32 mouse cellular contexts compared by ENCODE assay signal in the genomic region with DNA sequence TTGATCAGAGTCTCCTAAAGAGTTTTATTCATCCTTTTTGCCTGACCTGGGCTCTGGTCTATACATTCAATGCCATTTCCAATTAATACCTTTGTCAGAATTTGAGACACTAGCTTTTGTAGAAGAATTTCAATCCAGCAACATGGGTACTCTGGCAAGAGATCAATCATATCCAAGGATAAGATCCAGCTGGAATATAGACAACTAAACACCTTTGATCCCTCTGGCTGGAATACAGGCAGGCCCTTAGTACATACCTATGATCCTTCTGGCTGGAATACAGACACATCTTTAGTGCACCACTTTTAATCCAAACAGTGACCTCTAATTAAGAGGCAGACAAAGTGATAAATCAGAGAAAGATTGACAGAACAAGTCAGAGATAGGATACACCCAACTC.
"Had no signal": no experiment of that assay in that cellular context is flagged by ENCODE, and none has a peak within 500 bp of the region (broad histone marks: within the 10 kb centered on the region; RNA-seq: fewer than 3 reads in every experiment).

No protein-coding gene starts in this region.

- H3K27me3 ChIP-seq: limb, embryonic 12.5 days; limb, embryonic 13.5 days; limb, embryonic 15.5 days; liver, embryonic 12.5 days; liver, embryonic 13.5 days; liver, embryonic 15.5 days; lung, embryonic 15.5 days; megakaryocyte, embryonic 14.5 days; midbrain, embryonic 12.5 days; midbrain, embryonic 13.5 days; midbrain, embryonic 15.5 days; neural tube, embryonic 12.5 days; neural tube, embryonic 13.5 days had no signal

- DNase-seq: left cerebral cortex, postnatal 4 days; liver; liver, embryonic 13.5 days; liver, postnatal 0 days; lung, adult 18-20 months; lung, adult 2 months; lung, embryonic 14.5 days; lung, postnatal 10 days; lung, postnatal 14 days; lung, postnatal 36 days; lung, postnatal 4 days; midbrain, embryonic 14.5 days had no signal

- H3K4me1 ChIP-seq: limb, embryonic 15.5 days; lung, embryonic 15.5 days; midbrain, embryonic 12.5 days; midbrain, embryonic 13.5 days; neural tube, embryonic 12.5 days; neural tube, embryonic 13.5 days had no signal

- H3K4me3 ChIP-seq: left cerebral cortex, adult 2 months; limb, embryonic 12.5 days; limb, embryonic 13.5 days; limb, embryonic 15.5 days; liver, embryonic 12.5 days; liver, embryonic 13.5 days; liver, embryonic 15.5 days; lung, embryonic 15.5 days; midbrain, embryonic 10.5 days; midbrain, embryonic 15.5 days; myocyte; neural tube, embryonic 12.5 days had no signal

- ATAC-seq: liver, embryonic 12.5 days; liver, postnatal 0 days; lung, postnatal 0 days; midbrain, embryonic 13.5 days; midbrain, embryonic 15.5 days; midbrain, embryonic 16.5 days had no signal

- H3K4me2 ChIP-seq: limb, embryonic 12.5 days; limb, embryonic 13.5 days; limb, embryonic 15.5 days; liver, embryonic 12.5 days; liver, embryonic 13.5 days; liver, embryonic 15.5 days; lung, embryonic 14.5 days; lung, embryonic 15.5 days; midbrain, embryonic 11.5 days; midbrain, embryonic 12.5 days; midbrain, embryonic 13.5 days; midbrain, embryonic 15.5 days; neural tube, embryonic 12.5 days; neural tube, embryonic 13.5 days had no signal

- H3K9ac ChIP-seq: limb, embryonic 12.5 days; limb, embryonic 13.5 days; limb, embryonic 15.5 days; liver, embryonic 12.5 days; liver, embryonic 13.5 days; liver, embryonic 14.5 days; liver, embryonic 15.5 days; liver, postnatal 0 days; lung, embryonic 14.5 days; lung, embryonic 15.5 days; midbrain, embryonic 12.5 days; midbrain, embryonic 13.5 days; midbrain, embryonic 15.5 days; neural tube, embryonic 12.5 days; neural tube, embryonic 13.5 days had no signal

- H3K27ac ChIP-seq: left cerebral cortex, adult 2 months; limb, embryonic 12.5 days; limb, embryonic 13.5 days; limb, embryonic 15.5 days; liver, embryonic 12.5 days; liver, embryonic 13.5 days; liver, embryonic 14.5 days; liver, embryonic 15.5 days; lung, embryonic 15.5 days; macrophage; midbrain, embryonic 10.5 days; midbrain, embryonic 12.5 days; midbrain, embryonic 13.5 days; midbrain, embryonic 15.5 days; neural tube, embryonic 12.5 days; neural tube, embryonic 13.5 days had no signal
